Mouse (Mus musculus): ENCODE measurements around the gene Ugt1a6a. TPM values are rescaled to one million over a fixed set of nuclear protein-coding genes. Genes with fewer than 3 reads are reported as not detected.
A peak's percentile ranks its signal among the peaks of the same experiment; 100 is the strongest.
"Not testable (repeated sequence)": the region's sequence is repeated elsewhere in the genome, so short reads cannot be mapped to it uniquely, and the experiment has no call there.

Ugt1a6a gene
- total RNA-seq, 2 experiments from 2014 or later: 0.52 to 0.86 TPM

DNA sequence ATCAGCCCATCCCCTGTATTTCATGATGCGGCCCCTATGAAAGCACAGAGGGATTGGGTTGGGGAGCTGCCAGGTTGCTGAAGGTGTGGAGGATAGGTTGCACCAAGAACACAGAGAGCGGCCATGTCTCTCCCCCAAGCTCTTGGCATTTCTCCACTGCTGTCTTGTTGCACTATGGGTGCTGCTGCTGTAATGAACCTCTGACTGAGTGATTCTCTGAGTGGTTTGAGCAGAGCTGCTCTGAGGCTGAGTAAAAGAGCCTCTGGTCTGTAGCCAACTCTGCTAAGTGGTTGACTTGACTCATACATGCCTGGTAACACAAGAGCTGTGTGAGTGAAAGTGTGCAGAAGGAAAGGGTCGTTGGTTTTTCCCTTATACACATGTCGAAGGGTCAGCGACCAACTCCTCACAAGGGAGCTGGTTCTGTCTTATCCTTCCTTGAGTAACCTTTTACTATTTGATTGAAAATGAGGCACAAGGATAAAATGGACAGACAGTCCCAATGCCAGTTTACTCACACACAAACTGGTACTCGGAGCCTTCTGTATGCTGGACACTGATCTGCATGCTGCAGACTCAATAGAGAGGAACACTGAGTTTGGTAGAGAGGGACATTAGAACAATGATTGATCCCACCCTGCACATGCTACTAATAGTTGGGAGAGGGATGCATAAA lies 758 bp downstream of the Ugt1a6a start:
- not testable (repeated sequence) for DNase-seq

DNA sequence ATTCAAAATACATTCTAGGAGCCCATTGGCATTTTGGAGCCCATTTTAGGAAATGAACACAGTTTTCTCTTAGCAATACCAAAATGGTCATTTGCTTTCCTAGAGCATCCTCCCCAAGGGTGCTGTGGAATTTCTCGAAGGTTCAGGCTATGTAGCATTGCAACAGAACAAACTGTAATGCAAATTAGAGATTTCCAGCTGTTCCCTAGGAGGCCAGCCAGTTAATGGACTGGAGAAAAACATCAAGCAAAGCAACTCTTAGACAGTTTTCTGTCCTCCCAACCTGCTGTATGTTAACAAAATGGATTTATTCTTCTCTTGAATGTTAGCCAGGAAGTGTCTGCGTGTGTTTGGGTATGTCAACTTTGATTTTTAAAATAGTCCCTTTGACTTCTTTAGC lies 2.0 kb downstream of the Ugt1a6a start:
- no peak for DNase-seq

GRCm38 (mm10) chr1:88137264-88137663 lies 2.7 kb downstream of the Ugt1a6a start:
- no peak for DNase-seq

GRCm38 (mm10) chr1:88138145-88138544 lies 3.5 kb downstream of the Ugt1a6a start:
- no peak for DNase-seq

DNA sequence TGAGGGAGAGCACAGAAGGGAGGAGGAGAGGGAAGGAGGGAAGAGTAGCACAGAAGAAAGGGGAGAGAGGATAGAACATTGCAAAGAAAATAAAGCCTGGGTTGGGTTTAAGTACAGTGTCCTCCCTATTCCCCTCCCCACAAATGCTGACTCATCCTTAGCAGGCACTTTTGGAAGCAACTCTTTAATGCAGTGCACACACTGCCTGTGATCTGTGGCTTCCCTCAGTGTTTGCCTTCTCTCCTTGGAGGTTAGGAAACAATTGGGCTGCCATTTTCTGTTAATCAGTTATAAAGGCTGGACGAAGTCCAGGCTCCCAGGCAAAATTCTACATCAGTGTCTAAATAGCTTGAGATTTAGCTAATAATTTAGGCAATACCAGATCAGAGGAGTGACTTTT lies 5.9 kb downstream of the Ugt1a6a start:
- DNase-seq: not testable (repeated sequence)

- DNase-seq: peak; percentile 14 to 15
Observed at GRCm38 (mm10) chr1:88143966-88144675, 9.5 kb downstream of the Ugt1a6a start.

GRCm38 (mm10) chr1:88145278-88145677 lies 10.7 kb downstream of the Ugt1a6a start:
- not testable (repeated sequence) for DNase-seq

- DNase-seq: not testable (repeated sequence)
Observed at GRCm38 (mm10) chr1:88150133-88150532, 15.5 kb downstream of the Ugt1a6a start.

GRCm38 (mm10) chr1:88158430-88158829 lies 23.8 kb downstream of the Ugt1a6a start:
- DNase-seq: no peak

GRCm38 (mm10) chr1:88165711-88166110 lies 31.1 kb downstream of the Ugt1a6a start, which contains the start of gene Ugt1a5:
Gene Ugt1a5 (plus strand): TSS chr1:88166012.
- no peak for DNase-seq

DNA sequence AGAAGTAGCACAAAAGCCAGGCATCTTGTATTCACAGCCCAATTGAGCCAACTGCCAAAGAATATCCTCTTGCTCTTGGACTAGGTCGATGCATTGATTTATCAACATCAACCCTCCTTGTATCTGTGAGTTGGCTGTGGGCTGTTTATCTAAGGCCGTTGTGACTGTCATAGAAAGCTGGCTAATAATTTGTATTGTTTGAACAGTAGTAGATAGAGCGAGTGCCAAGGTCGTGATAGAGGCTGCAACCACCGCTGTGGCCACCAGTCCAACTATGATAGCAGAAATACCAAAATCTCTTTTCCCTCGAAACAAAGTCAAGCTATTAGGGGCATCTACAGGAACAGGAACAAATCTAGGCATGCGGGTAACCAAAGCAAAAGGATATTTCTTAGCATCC lies 37.6 kb downstream of the Ugt1a6a start:
- not testable (repeated sequence) for DNase-seq

GRCm38 (mm10) chr1:88179657-88180056 lies 45.0 kb downstream of the Ugt1a6a start:
- no peak for DNase-seq

GRCm38 (mm10) chr1:88186325-88186935 lies 51.8 kb downstream of the Ugt1a6a start:
- DNase-seq: no peak

DNA sequence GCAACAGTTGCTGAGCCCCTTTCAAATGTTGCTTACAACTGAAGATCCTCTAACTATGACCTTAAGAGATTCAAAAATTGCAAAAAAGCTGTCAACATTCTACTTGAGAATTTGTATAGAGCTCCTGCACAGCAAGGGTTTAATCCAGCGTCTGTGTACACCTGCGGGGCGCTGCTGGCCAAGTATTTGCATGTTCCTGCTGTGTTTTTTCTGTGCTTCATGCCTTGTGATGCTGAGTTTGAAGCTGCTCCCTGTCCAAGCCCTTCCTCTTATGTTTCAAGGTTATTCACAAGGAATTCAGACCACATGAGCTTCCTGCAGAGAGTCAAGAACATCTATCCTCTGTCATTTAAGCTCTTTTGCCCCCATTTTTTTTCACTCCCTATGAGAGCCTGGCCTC lies 57.5 kb downstream of the Ugt1a6a start:
- DNase-seq: no peak

DNA sequence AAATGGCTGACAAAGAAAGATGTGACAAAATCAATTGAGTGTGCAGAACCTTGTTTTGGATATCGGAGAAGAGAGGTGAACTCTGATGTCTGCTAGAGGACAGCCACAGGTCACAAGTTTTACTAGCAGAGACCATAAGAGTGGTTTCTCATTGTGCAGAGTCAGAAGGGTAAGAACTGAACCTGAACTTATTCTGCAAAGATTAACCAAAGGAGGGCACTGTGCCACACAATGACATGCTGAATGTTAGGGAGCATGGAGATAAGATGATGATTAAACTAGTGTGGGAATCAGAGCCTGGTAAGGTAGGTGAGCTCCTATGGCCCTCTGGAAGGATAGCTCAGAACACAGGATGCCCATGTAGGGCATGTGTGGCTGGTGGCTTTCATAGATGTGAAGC lies 61.1 kb downstream of the Ugt1a6a start:
- DNase-seq: no peak

GRCm38 (mm10) chr1:88197443-88197842 lies 62.8 kb downstream of the Ugt1a6a start:
- DNase-seq: no peak

- DNase-seq: no peak
Observed at GRCm38 (mm10) chr1:88199996-88200395, 65.4 kb downstream of the Ugt1a6a start.

- no peak for DNase-seq
Observed at GRCm38 (mm10) chr1:88200456-88200855, 65.8 kb downstream of the Ugt1a6a start, which contains the start of gene Ugt1a2. Gene Ugt1a2 (plus strand): TSS chr1:88200601.

DNA sequence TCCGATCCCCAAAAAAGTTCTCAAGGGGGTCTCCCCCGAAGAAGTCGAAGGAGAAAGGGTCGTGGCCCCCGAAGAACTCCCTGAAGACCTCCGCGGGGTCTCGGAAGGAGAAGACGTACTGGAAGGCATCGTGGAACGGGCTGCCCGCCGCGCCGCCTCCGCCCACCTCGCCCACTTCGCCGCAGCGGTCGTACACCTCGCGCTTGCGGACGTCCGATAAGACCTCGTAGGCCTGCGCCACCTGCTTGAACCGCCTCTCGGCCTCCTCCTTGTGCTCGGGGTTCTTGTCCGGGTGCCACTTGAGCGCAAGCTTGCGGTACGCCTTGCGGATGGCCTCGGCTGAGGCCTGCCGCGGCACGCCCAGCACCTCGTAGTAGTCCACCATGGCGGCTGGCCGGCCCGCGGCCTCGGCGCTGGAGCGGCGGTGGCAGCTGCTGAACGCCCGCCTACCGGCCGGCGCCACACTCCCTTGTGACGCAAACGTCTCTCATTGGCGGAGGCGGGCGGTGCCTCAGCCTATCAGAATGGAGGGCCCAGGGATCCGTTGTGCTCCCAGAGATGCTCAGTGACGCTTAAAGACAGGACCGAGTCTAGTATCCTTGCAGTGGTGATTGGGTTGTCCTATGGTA lies 70.8 kb downstream of the Ugt1a6a start, which contains the start of gene Dnajb3:
Dnajb3 (minus strand) TSS at position 489 of the 629 bp plus-strand sequence.
- peak; percentile 86 to 88 for DNase-seq

GRCm38 (mm10) chr1:88206843-88207479 lies 72.4 kb downstream of the Ugt1a6a start:
- no peak for DNase-seq

- no peak for DNase-seq
Observed at GRCm38 (mm10) chr1:88211812-88212211, 77.2 kb downstream of the Ugt1a6a start, which contains the start of gene Ugt1a1. Gene Ugt1a1 (plus strand): TSS chr1:88211959.
